Mouse (Mus musculus) midbrain, embryonic 13.5 days (tissue): ENCODE results near the gene Olfr1385. TPM values are rescaled to one million over a fixed set of nuclear protein-coding genes. Genes with fewer than 3 reads are reported as not detected.
"Not testable (repeated sequence)": the region's sequence is repeated elsewhere in the genome, so short reads cannot be mapped to it uniquely, and the experiment has no call there.

Experiments
- ATAC-seq: fragments of 200-750 bp; cut with Nextera tagmentation; 2 replicates; pipeline ENCODE4 v1.8.0; 2017; ENCODE audit warnings: mild to moderate bottlenecking, moderate TSS enrichment, moderate library complexity
- H3K27ac ChIP-seq: fragments of 300-500 bp; sonication (generic); 2 replicates; pipeline ENCODE4 v1.5.1; 2015; ENCODE audit warnings: inconsistent platforms, mild to moderate bottlenecking, moderate library complexity
- H3K27me3 ChIP-seq: fragments of 300-500 bp; sonication (generic); 2 replicates; pipeline ENCODE4 v1.6.1; 2015; ENCODE audit warnings: mild to moderate bottlenecking, inconsistent platforms
- H3K36me3 ChIP-seq: fragments of 300-500 bp; sonication (generic); 2 replicates; pipeline ENCODE4 v1.6.1; 2015; ENCODE audit warnings: mild to moderate bottlenecking, inconsistent platforms
- H3K4me1 ChIP-seq: fragments of 300-500 bp; sonication (generic); replicated peaks from 2 replicates; pipeline ENCODE4 v1.6.1; 2015; ENCODE audit warnings: inconsistent platforms
- H3K4me2 ChIP-seq: fragments of 300-500 bp; sonication (generic); replicated peaks from 2 replicates; pipeline ENCODE4 v1.6.1; 2015; ENCODE audit warnings: moderate library complexity, mild to moderate bottlenecking, inconsistent platforms
- H3K4me3 ChIP-seq: fragments of 300-500 bp; sonication (generic); replicated peaks from 2 replicates; pipeline ENCODE4 v1.5.1; 2015; ENCODE audit warnings: mild to moderate bottlenecking, inconsistent platforms
- H3K9ac ChIP-seq: fragments of 300-500 bp; sonication (generic); replicated peaks from 2 replicates; pipeline ENCODE4 v1.6.1; 2015; ENCODE audit warnings: mild to moderate bottlenecking, inconsistent platforms
- H3K9me3 ChIP-seq: fragments of 300-500 bp; sonication (generic); 2 replicates; pipeline ENCODE4 v1.6.1; 2016; ENCODE audit warnings: mild to moderate bottlenecking, inconsistent platforms
- WGBS: fragments of 180-500 bp; shearing (Covaris S2); methylation state at CpG from one replicate; pipeline ENCODE4 v1.1.7; 2015; 5-methylcytosine and 5-hydroxymethylcytosine counted together
- polyA plus RNA-seq: library from polyadenylated mRNA; unstranded; fragments of >200 nt; fragmentation: Nextera tagmentation; extraction: Ambion mirVana; gene quantifications from 2 replicates; pipeline ENCODE4 v1.2.1, GENCODE M21; 2015

Gene Olfr1385
- polyA plus RNA-seq: not detected in 2 replicates

DNA sequence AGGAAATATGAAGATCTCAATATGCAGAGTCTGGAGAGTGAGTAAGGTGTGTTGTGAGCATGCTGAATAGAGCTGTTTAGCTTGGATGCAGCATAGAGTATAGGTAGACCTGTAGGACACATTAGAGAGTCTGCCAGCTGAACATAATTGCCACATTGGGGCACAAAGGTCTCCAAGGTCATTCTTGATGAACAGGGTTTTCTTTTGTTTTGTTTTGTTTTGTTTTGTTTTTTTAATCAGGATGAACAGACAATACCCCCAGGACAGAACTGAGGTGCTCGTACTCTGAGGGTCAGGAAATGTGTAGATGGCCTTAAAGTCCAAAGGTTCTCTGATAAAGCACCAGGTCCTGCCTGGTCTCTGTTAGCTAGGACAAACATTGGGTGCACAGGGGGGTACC is at the start of gene Olfr1385:
TSS of gene Olfr1385 (plus strand) at position 301 of the 400 bp plus-strand sequence.
- not testable (repeated sequence) for H3K27me3 ChIP-seq, H3K4me2 ChIP-seq, H3K4me1 ChIP-seq, ATAC-seq, H3K9me3 ChIP-seq, H3K9ac ChIP-seq, H3K27ac ChIP-seq, H3K36me3 ChIP-seq, H3K4me3 ChIP-seq
- 86% methylated on average over 1 of the region's 1 CpGs for WGBS

DNA sequence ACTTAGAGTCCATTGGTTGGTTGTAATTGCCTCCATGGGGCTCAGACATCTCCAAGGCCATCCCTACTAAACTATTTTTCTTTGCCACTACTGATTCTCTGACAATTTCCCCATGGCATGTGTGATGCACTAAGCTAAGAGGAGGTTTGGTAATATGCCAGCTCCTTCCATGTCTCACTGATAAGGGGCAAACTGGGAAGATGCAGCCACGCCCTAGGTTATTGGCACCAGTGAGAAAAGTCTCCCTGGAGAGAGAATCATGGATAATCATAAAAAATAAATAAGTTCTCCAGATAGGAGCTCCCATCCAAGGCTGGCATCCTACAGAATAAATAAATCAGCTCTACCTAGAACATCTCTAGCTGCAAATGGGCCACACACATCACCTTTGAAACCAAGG is 33.8 kb upstream of the Olfr1385 start, which contains the start of gene Olfr1387:
TSS of gene Olfr1387 (plus strand) at position 301 of the 400 bp plus-strand sequence.
- H3K4me3 ChIP-seq: no peak within 1 kb of the TSS

DNA sequence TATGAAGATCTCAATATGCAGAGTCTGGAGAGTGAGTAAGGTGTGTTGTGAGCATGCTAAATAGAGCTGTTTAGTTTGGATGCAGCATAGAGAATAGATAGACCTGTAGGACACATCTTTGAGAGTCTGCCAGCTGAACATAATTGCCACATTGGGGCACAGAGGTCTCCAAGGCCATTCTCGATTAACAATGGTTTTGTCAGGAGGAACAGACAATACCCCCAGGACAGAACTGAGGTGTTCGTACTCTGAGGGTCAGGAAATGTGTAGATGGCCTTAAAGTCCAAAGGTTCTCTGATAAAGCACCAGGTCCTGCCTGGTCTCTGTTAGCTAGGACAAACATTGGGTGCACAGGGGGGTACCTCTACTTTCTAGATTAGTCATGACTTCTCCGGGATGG is 24.1 kb upstream of the Olfr1385 start, which contains the start of gene Olfr1386:
TSS of gene Olfr1386 (plus strand) at position 301 of the 400 bp plus-strand sequence.
- not testable (repeated sequence) for H3K4me3 ChIP-seq, H3K27ac ChIP-seq, H3K9me3 ChIP-seq, H3K4me2 ChIP-seq, H3K9ac ChIP-seq, H3K4me1 ChIP-seq, H3K36me3 ChIP-seq, ATAC-seq, H3K27me3 ChIP-seq
- WGBS: 88% methylated on average over 3 of the region's 3 CpGs

More for the DNA sequence above, 33.8 kb upstream of the Olfr1385 start, which contains the start of gene Olfr1387:
- Histone ChIP-seq H3K36me3 (no peaks in the 10 kb centered on the region), H3K9me3 (no peaks in the 10 kb centered on the region), H3K9ac (no peak within 1 kb of the TSS), H3K27ac (no peak within 1 kb of the TSS), H3K4me2 (no peak within 1 kb of the TSS), H3K4me1 (no peaks in the 10 kb centered on the region), H3K27me3 (no peaks in the 10 kb centered on the region)
- no peak for ATAC-seq
- 77% methylated on average over 1 of the region's 1 CpGs for WGBS

DNA sequence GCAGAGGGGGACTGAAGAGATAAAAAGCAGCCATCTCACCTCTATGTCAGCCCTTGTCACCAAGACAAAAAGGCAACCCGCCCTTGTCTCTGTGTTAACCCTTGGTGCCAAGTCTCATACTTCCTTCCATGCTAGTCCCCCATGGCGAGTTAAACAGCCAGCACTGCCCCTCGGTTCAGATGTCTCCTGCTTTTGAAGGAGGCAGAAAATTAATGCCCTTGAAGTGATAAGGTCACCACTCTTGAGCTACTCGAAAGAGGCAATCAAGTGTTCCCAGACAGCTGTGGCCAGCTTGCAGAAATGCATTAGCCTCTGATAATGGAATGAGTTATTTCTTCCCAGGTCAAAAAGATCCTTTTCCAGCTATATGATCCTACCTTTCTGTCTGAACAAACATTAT is 2.9 kb upstream of the Olfr1385 start:
- Histone ChIP-seq H3K27me3 (no peaks in the 10 kb centered on the region), H3K36me3 (no peaks in the 10 kb centered on the region), H3K4me2 (no peak overlapping the region), H3K9me3 (no peaks in the 10 kb centered on the region), H3K4me3 (no peak overlapping the region), H3K27ac (no peak overlapping the region), H3K4me1 (no peaks in the 10 kb centered on the region), H3K9ac (no peak overlapping the region)
- 64% methylated on average over 4 of the region's 4 CpGs for WGBS
- ATAC-seq: no peak

DNA sequence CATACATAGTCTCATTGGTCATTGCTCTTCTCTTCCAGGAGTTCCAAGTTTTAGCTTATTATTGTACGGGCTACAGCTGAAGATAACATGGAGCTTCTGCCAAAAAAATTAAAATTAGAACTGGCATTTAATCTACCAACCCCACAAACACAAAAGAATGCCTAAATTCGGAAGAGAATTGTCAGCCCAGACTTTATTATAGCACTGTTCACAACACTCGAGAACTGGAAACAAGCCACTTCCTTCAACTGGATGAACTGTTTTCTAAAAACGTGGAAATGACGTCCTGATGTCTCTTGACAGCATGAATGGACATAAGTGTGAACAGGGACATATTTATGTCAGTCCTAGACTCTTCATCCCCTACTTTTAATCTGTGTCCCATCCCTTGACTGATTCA is 29.2 kb downstream of the Olfr1385 start:
- Histone ChIP-seq H3K36me3 (no peaks in the 10 kb centered on the region), H3K4me2 (no peak overlapping the region), H3K27ac (no peak overlapping the region), H3K9ac (no peak overlapping the region), H3K4me3 (no peak overlapping the region), H3K27me3 (no peaks in the 10 kb centered on the region), H3K9me3 (no peaks in the 10 kb centered on the region), H3K4me1 (no peaks in the 10 kb centered on the region)
- ATAC-seq: no peak
- WGBS: 81% methylated on average over 5 of the region's 5 CpGs

DNA sequence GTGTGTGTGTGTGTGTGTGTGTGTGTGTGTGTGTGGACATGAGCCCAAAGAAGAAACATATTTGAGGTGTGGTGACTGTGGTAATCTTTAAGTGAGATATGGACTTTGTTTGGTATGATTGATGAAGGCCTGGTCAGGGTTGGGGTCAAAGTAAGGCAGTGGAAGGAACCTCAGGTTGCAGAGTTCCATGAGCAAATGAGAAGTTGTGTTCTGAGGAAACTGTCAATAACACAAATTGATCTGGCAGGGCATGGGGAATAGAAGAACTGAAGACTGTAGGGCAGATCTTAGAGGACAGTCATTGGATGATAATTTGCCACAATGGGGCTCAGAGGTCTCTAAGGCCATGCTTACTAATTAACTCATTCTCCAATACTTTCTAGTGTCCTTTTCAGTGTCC is 30.5 kb downstream of the Olfr1385 start, which contains the start of gene Olfr1383:
TSS of gene Olfr1383 (plus strand) at position 301 of the 400 bp plus-strand sequence.
- H3K4me3 ChIP-seq: no peak within 1 kb of the TSS

DNA sequence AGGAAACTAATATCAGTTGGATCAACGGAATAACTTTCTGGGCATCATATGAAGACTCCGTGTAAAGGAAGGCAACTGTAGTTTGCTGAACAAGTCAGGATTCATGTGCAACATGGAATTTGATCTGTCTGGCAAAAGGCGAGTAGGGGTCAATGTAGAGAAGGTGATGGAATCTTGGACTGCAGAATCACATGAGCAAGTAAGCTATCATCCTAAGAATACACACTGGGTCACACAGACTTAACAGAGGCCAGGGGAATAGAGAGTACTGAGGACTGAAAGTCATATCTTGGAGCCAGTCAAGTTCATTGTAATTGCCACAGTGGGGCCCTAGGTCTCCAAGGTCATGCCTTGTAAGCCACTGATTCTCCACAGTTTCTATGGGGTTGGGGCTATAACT is 39.1 kb downstream of the Olfr1385 start, which contains the start of gene Olfr1382:
TSS of gene Olfr1382 (plus strand) at position 301 of the 400 bp plus-strand sequence.
- no peak within 1 kb of the TSS for H3K4me2 ChIP-seq
- no peak within 1 kb of the TSS for H3K9ac ChIP-seq
- ATAC-seq: no peak
- 80% methylated on average over 3 of the region's 3 CpGs for WGBS
- H3K36me3 ChIP-seq: no peaks in the 10 kb centered on the region
- H3K27ac ChIP-seq: no peak within 1 kb of the TSS
- H3K9me3 ChIP-seq: no peaks in the 10 kb centered on the region
- H3K4me3 ChIP-seq: no peak within 1 kb of the TSS
- H3K4me1 ChIP-seq: no peaks in the 10 kb centered on the region
- H3K27me3 ChIP-seq: no peaks in the 10 kb centered on the region

More for the DNA sequence above, 30.5 kb downstream of the Olfr1385 start, which contains the start of gene Olfr1383:
- no peak within 1 kb of the TSS for H3K4me2 ChIP-seq
- H3K9ac ChIP-seq: no peak within 1 kb of the TSS
- no peaks in the 10 kb centered on the region for H3K9me3 ChIP-seq
- no peaks in the 10 kb centered on the region for H3K4me1 ChIP-seq
- no peaks in the 10 kb centered on the region for H3K27me3 ChIP-seq
- no peaks in the 10 kb centered on the region for H3K36me3 ChIP-seq
- ATAC-seq: no peak
- H3K27ac ChIP-seq: no peak within 1 kb of the TSS

DNA sequence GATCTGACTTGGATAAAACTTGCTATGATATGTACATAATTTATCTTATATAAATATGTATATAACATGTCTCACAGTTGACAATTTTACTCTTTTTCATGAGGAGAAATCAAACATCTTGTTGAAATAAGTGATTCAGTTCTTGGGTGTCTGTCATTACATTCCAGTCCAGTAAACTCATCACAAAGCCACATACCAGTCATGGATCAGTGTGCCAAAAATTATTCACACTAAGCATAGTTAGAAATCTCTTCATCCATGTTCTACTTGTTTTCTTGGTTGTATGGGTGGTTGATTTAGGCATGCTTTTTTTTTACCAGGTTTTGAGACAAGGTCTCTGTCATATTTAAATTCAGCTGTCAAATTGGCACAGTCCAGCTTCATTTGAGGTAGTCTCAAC is 43.9 kb downstream of the Olfr1385 start:
- no peaks in the 10 kb centered on the region for H3K9me3 ChIP-seq
- no peak for ATAC-seq
- H3K4me1 ChIP-seq: no peaks in the 10 kb centered on the region
- H3K27me3 ChIP-seq: no peaks in the 10 kb centered on the region
- no peak overlapping the region for H3K9ac ChIP-seq
- H3K4me2 ChIP-seq: no peak overlapping the region
- no peak overlapping the region for H3K4me3 ChIP-seq
- H3K27ac ChIP-seq: no peak overlapping the region
- no peaks in the 10 kb centered on the region for H3K36me3 ChIP-seq

DNA sequence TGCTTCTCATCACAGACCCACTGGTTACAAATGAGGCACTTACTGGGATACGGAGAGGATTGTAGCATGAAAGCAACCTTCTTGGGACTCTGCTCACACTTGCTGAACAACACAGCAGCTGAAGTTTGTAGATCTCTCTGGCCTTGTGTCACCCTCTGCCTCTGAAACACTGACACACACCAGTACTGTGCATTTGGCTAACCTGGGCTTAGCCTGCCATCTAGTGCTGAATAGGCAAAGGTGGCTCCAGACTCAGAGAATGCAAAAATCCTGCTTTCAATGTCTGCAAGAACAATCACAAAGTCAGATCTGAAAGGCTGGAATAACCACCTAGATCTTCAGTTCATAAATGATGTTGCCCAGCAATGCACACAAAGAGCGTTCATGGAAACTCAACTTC is 47.8 kb downstream of the Olfr1385 start:
- not testable (repeated sequence) for H3K4me2 ChIP-seq, ATAC-seq, H3K9ac ChIP-seq, H3K27me3 ChIP-seq, H3K36me3 ChIP-seq, H3K9me3 ChIP-seq, H3K27ac ChIP-seq, H3K4me3 ChIP-seq, H3K4me1 ChIP-seq
- WGBS: 88% methylated on average over 2 of the region's 2 CpGs

DNA sequence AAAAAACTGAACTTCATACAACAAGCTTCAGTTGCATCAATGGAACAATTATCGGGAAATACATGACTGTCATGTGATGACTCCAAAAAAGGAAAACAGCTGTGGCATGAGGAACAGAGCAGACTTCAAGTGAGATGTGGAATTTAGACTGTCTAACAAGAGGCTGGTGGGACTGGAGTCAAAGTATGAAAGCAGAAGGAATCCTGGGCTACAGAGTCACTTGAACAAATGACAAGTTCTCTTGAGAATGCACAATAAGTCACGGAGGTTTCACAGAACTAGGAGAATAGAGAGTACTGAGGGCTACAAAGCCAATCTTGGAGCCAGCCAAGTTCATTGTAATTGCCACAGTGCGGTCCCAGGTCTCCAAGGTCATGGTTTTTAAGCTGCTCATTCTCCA is 54.3 kb downstream of the Olfr1385 start, which contains the start of gene Olfr1381:
TSS of gene Olfr1381 (plus strand) at position 301 of the 400 bp plus-strand sequence.
- not testable (repeated sequence) for H3K4me2 ChIP-seq, H3K4me3 ChIP-seq, ATAC-seq, H3K4me1 ChIP-seq, H3K9ac ChIP-seq, H3K27me3 ChIP-seq, H3K9me3 ChIP-seq, H3K36me3 ChIP-seq, H3K27ac ChIP-seq
- 55% methylated on average over 3 of the region's 3 CpGs for WGBS

Other genes starting within 250 kb of the Olfr1385 start
- 29.3 and 32.1 TPM in 2 replicates for gene Mgat1, start 244.9 kb upstream of the Olfr1385 start, polyA plus RNA-seq
- 0.15 TPM in 1 of 2 replicates, not detected in the other for gene Olfr1393, start 210.8 kb upstream of the Olfr1385 start, polyA plus RNA-seq
- not detected in 2 replicates for gene Olfr1392, start 203.8 kb upstream of the Olfr1385 start, polyA plus RNA-seq
- gene Olfr10, start 184.3 kb upstream of the Olfr1385 start, polyA plus RNA-seq: not detected in 2 replicates
- not detected in 2 replicates for gene Olfr1391, start 166.3 kb upstream of the Olfr1385 start, polyA plus RNA-seq
- not detected in 2 replicates for gene Olfr1390, start 153.9 kb upstream of the Olfr1385 start, polyA plus RNA-seq
- not detected in 2 replicates for gene Olfr1389, start 66.0 kb upstream of the Olfr1385 start, polyA plus RNA-seq
- not detected in 2 replicates for gene Olfr1388, start 52.4 kb upstream of the Olfr1385 start, polyA plus RNA-seq
- gene Olfr1387, start 33.7 kb upstream of the Olfr1385 start, polyA plus RNA-seq: not detected in 2 replicates
- gene Olfr1386, start 24.0 kb upstream of the Olfr1385 start, polyA plus RNA-seq: not detected in 2 replicates
- gene Olfr1384, start 17.7 kb downstream of the Olfr1385 start, polyA plus RNA-seq: not detected in 2 replicates
- not detected in 2 replicates for gene Olfr1383, start 30.6 kb downstream of the Olfr1385 start, polyA plus RNA-seq
- gene Olfr1382, start 39.2 kb downstream of the Olfr1385 start, polyA plus RNA-seq: not detected in 2 replicates
- gene Olfr1381, start 54.4 kb downstream of the Olfr1385 start, polyA plus RNA-seq: not detected in 2 replicates
- not detected in 2 replicates for gene Olfr1380, start 67.8 kb downstream of the Olfr1385 start, polyA plus RNA-seq
- gene Flt4, start 120.2 kb downstream of the Olfr1385 start, polyA plus RNA-seq: 1.2 and 1.8 TPM in 2 replicates
- not detected in 2 replicates for gene Scgb3a1, start 174.5 kb downstream of the Olfr1385 start, polyA plus RNA-seq
- gene Cnot6, start 223.7 kb downstream of the Olfr1385 start, polyA plus RNA-seq: 65.6 and 65.8 TPM in 2 replicates